Mouse (Mus musculus) liver, adult 2 months (tissue): ENCODE results near the gene Tmco1. TPM values are rescaled to one million over a fixed set of nuclear protein-coding genes. Genes with fewer than 3 reads are reported as not detected.

Experiments
- DNase-seq: peaks from one replicate; pipeline ENCODE4 v3.0.0-alpha.2; 2011; ENCODE audit warnings: low read depth, low spot score; ENCODE audit errors: extremely low read depth
- H3K27ac ChIP-seq: fragments of 200-500 bp; replicated peaks from 2 replicates; pipeline ENCODE4 v1.5.1; 2012; ENCODE audit warnings: low read depth, mild to moderate bottlenecking, control low read depth, inconsistent platforms, low read length; ENCODE audit not compliant: insufficient read depth
- H3K27me3 ChIP-seq: fragments of 200-500 bp; 2 replicates; pipeline ENCODE4 v1.6.1; 2012; ENCODE audit warnings: mild to moderate bottlenecking, moderate library complexity, low read length, inconsistent platforms; ENCODE audit not compliant: control insufficient read depth, insufficient read depth
- H3K36me3 ChIP-seq: fragments of 200-500 bp; 2 replicates; pipeline ENCODE4 v1.6.1; 2012; ENCODE audit warnings: low read length, inconsistent platforms; ENCODE audit not compliant: control insufficient read depth, insufficient read depth
- H3K4me1 ChIP-seq: fragments of 200-500 bp; 2 replicates; pipeline ENCODE4 v1.6.1; 2011; ENCODE audit warnings: low read length; ENCODE audit not compliant: control insufficient read depth, insufficient read depth
- H3K4me3 ChIP-seq: fragments of 200-500 bp; 2 replicates; pipeline ENCODE4 v1.5.1; 2011; ENCODE audit warnings: low read depth, mild to moderate bottlenecking, control low read depth, low read length, moderate library complexity; ENCODE audit not compliant: insufficient read depth
- H3K79me2 ChIP-seq: fragments of 200-500 bp; 2 replicates; pipeline ENCODE4 v1.6.1; 2012; ENCODE audit warnings: inconsistent platforms, mild to moderate bottlenecking, low read length, moderate library complexity; ENCODE audit not compliant: control insufficient read depth, insufficient read depth
- H3K9ac ChIP-seq: fragments of 200-500 bp; 2 replicates; pipeline ENCODE4 v1.6.1; 2012; ENCODE audit warnings: low read depth, mild to moderate bottlenecking, control low read depth, inconsistent platforms, low read length
- CTCF ChIP-seq: fragments of 200-500 bp; IDR thresholded peaks from 2 replicates; pipeline ENCODE4 v1.5.1; 2011; ENCODE audit warnings: low read depth, low read length, control low read depth
- POLR2A ChIP-seq: fragments of 200-500 bp; IDR thresholded peaks from 2 replicates; pipeline ENCODE4 v1.6.1; 2011; ENCODE audit warnings: low read length, control low read depth; ENCODE audit not compliant: insufficient read depth; ENCODE audit errors: extremely low read depth
- WGBS: fragments of 180-500 bp; shearing (Covaris S2); methylation state at CpG from one replicate; pipeline ENCODE4 v1.1.7; 2018; 5-methylcytosine and 5-hydroxymethylcytosine counted together
- polyA plus RNA-seq: library from polyadenylated mRNA; depleted of rRNA; stranded (reverse); fragments of >200 nt; gene quantifications from 2 replicates; pipeline ENCODE4 v1.2.3, GENCODE M21; 2012
- total RNA-seq: library from RNA; depleted of rRNA; stranded (reverse); fragments of >200 nt; gene quantifications from 2 replicates; pipeline ENCODE4 v1.2.3, GENCODE M21; 2014

Tmco1 gene
- total and polyA plus RNA-seq, 2 experiments, result 71.5 to 162 TPM

DNA sequence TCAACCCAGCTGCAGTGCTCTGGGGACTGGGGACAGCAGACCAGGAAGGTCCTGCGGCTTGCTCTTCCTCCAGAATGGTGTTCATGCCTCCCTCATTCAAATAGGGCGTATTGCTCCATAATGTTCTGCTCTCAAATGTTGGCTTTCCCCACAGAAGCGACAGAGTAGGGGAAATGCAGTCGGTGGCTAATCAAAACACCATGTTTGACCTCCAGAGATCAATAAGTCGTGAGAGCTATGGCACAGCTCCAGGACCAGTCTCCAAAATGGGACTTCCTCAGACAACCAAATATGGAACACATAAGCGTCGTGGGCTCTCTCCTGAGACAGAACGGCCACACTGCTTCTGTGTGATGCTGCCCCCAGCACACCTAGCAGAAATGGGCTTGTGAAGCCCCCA is 36.3 kb upstream of the Tmco1 start:
- Histone ChIP-seq H3K79me2 (peaks cover 9% of the 10 kb centered on the region; the same call in 1 of the 2 replicates), H3K27me3 (no peaks in the 10 kb centered on the region), H3K27ac (0 out of 2 replicates have a peak overlapping the region, but pooled peaks have one; percentile 7), H3K4me3 (no peak overlapping the region), H3K4me1 (peaks cover 17% of the 10 kb centered on the region), H3K36me3 (no peaks in the 10 kb centered on the region), H3K9ac (no peak overlapping the region)
- WGBS, result 4% methylated on average over 8 of the region's 8 CpGs
- TF ChIP-seq POLR2A (no peak), CTCF (no peak)
- DNase-seq, result peak; percentile 84

DNA sequence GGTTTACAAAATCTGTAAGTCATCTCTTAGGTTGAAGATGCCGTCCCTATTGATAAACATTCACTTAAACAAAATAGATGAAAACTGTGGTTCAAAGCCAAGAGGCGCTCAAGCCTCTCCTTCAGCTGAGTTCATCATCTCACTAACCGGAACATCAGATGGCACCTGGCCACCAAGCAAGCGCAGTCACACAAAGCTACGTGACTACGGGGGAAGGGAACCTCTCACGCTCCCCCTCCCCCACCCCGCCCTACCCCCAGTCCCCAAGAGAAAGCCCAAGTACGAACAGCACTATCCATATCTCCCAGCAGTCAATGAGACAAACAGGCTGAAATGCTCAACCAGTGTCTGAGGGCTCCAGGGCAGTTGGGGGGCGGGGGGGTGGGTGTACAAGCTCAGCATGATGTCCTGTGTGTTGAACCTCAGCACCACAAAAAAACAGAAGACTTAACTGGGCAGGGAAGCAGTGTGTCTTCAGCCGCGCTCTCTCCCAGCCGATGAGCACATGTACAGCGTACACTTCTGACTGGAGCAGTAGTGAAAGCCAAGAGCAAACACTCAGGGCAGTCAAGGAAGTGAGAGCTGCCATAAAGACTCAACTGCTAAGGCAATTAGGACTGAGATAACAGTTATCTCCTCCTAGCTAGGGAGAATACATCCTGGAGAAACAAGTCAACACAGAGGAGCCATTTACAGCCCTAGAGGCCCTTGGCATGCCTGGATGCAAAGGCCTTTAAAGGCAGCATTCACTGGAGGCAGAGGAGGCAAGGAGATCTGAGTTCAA is 34.6 kb upstream of the Tmco1 start:
- Histone ChIP-seq H3K9ac (no peak overlapping the region), H3K36me3 (no peaks in the 10 kb centered on the region), H3K27me3 (no peaks in the 10 kb centered on the region), H3K4me3 (no peak overlapping the region), H3K27ac (no peak overlapping the region), H3K79me2 (peaks cover 3% of the 10 kb centered on the region; the same call in 1 of the 2 replicates), H3K4me1 (peaks cover 17% of the 10 kb centered on the region)
- no peak for DNase-seq
- TF ChIP-seq POLR2A (no peak), CTCF (no peak)
- 61% methylated on average over 14 of the region's 14 CpGs for WGBS

DNA sequence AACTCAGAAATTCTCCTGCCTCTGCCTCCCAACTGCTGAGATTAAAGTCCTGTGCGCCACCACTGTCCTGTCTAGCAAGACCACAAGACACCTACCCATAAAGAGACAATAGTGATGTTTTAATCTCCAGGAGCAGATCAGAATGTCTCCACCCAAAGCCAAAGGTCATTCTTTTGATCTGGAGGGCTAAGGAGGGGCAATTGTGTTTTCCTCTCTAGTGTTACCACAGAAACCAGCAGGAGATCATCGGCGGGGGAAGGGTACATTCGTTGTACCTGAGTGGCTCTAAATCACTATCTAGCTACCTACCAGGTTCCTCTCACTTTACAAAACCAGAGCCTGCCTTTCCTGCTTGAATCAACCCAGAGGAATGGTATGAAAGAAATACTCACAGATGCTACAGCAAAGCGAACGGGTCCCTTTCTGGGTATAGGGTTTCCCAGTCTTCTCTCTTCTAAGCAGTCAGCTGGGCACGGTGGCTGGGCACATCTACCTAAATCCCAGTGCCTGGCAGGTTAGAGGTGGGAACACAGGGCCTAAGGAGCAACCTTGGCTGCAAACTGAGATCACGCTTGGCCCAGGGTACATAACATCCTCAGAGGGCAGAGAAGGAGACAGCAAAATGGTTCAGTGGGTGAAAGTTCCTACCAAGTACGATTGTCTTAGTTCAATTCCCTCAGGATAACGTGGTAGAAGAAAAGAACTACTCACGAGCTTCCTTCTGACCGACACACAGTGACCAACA is 33.4 kb upstream of the Tmco1 start:
- Histone ChIP-seq H3K27ac (no peak overlapping the region), H3K4me3 (no peak overlapping the region), H3K27me3 (no peaks in the 10 kb centered on the region), H3K79me2 (peaks cover 5% of the 10 kb centered on the region; the same call in 1 of the 2 replicates), H3K4me1 (peaks cover 16% of the 10 kb centered on the region), H3K9ac (no peak overlapping the region), H3K36me3 (no peaks in the 10 kb centered on the region)
- DNase-seq, result no peak
- 89% methylated on average over 12 of the region's 12 CpGs for WGBS
- no peak for TF ChIP-seq CTCF

DNA sequence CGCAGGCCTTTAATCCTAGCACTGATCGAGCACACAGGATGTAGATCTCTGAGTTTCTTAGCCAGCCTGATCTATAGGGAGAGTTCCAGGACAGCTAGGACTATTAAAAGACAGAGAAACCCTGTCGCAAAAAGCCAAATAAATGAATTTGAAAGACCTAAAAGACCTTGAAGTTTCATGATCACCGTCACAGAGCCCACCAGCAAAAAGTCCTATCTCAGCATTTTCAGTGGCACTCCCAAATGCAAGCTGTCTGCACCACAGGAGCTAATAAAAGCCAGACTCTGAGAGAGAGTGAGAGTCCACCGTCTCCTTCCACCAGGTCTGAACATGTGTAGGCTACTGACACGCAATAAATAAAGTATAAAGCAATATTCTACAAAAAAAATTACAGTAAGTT is 29.8 kb upstream of the Tmco1 start:
- no peaks in the 10 kb centered on the region for H3K27me3 ChIP-seq
- no peak overlapping the region for H3K27ac ChIP-seq
- whole genome bisulfite sequencing, result 90% methylated on average over 6 of the region's 6 CpGs
- no peak overlapping the region for H3K4me3 ChIP-seq
- no peaks in the 10 kb centered on the region for H3K36me3 ChIP-seq
- TF ChIP-seq CTCF (no peak), POLR2A (no peak)
- no peaks in the 10 kb centered on the region for H3K4me1 ChIP-seq
- H3K79me2 ChIP-seq, result peaks cover 12% of the 10 kb centered on the region; the same call in 1 of the 2 replicates
- no peak for DNase-seq
- H3K9ac ChIP-seq, result no peak overlapping the region

DNA sequence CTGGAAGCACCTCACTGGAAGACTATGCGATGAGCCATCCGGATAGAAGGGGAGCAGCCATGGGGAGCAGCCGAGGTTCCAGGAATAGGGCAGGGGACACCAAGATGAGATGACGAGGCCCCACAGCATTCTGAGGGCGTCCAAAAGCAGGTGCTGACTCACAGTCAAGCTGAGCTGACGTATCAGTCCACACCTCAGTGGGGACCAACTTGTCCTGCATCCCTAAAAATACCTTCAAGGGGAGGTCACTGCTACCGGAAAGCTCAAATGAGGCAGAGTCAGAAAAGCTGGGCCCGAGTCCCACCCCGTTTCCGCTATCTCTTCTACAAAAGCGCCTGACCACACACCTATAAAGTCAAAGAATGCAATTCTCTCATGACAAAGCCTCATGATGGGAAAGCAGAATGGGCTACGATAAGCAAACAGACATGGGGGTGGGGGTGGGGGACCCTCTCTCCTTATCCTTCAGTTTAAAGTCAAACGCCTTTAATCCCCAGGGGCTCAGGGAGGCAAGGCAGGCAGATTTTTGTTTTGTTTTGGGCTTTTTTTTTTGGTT is 28.9 kb upstream of the Tmco1 start:
- H3K4me1 ChIP-seq, result 0 out of 2 replicates have a peak, but pooled peaks cover 4% of the 10 kb centered on the region
- H3K27ac ChIP-seq, result no peak overlapping the region
- peaks cover 18% of the 10 kb centered on the region; the same call in 1 of the 2 replicates for H3K79me2 ChIP-seq
- H3K4me3 ChIP-seq, result no peak overlapping the region
- no peaks in the 10 kb centered on the region for H3K36me3 ChIP-seq
- 93% methylated on average over 13 of the region's 13 CpGs for WGBS
- TF ChIP-seq CTCF, result no peak
- no peak for TF ChIP-seq POLR2A
- no peak for DNase-seq
- H3K27me3 ChIP-seq, result no peaks in the 10 kb centered on the region
- H3K9ac ChIP-seq, result no peak overlapping the region

DNA sequence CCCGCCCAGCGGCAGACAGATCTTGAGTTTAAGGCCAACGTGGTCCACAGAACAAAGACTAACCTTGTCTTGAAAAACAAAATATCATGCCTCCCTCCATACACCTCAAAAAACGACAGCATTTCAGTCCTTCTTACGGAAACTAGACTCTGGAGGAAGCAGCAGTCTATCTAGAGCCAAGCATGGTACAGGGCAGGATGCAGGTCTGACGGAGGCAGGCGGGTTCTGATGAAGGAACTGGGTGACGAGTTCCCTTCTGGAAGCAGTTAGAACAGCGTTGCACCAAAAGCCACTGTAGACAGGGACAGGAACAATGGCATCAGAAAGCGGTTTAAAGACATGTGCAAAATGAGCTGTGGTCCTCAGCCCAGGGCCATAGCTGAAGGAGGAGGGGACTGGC is 28.1 kb upstream of the Tmco1 start:
- 88% methylated on average over 10 of the region's 10 CpGs for WGBS
- Histone ChIP-seq H3K27me3 (no peaks in the 10 kb centered on the region), H3K27ac (no peak overlapping the region), H3K79me2 (peaks cover 24% of the 10 kb centered on the region; the same call in 1 of the 2 replicates), H3K4me3 (no peak overlapping the region), H3K9ac (no peak overlapping the region), H3K36me3 (no peaks in the 10 kb centered on the region), H3K4me1 (0 out of 2 replicates have a peak, but pooled peaks cover 4% of the 10 kb centered on the region)
- no peak for TF ChIP-seq POLR2A
- TF ChIP-seq CTCF, result no peak
- DNase-seq, result no peak
